ENCODE assay signal across 9 mouse cellular contexts in the genomic region with DNA sequence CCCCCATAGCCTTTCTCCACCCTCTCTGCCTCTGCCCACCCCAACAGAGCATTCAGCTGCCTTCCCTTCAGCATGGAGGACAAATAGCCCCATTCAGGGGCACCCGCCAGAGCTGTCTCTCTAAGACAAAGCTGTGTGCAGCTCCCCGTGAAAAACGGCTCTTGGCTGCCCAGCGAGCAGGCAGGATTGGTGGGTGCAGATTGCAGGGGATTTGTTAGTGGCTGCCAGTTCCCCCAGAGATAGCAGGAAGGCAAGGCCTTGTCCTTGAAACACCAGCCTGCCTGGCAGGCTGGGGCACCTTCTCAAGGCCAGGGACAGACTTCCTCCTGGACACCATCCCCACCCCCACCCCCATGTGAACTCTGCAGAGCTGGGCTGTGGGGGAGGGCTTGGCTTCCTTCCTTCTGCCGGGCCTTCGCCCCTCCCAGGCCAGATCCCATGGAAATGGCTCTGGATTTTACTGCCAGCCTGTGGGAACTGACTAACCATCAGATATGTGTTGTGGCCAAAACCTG.
DNase-seq lines count a peak whose midpoint lies in the region; ATAC-seq and TF ChIP-seq lines count a peak whose summit lies in the region.
"Had no signal": no experiment of that assay in that cellular context is flagged by ENCODE, and none has a peak within 500 bp of the region (broad histone marks: within the 10 kb centered on the region; RNA-seq: fewer than 3 reads in every experiment).

No protein-coding gene starts in this region.

- TF ChIP-seq CTCF in C2C12 (IDR thresholded peaks at IDR 0.05; ENCODE audit: control insufficient read depth, insufficient read depth, insufficient read length), result no peak
- no peak for TF ChIP-seq CTCF in embryonic fibroblast, embryonic 13.5 days (IDR thresholded peaks at IDR 0.05; ENCODE audit: borderline replicate concordance, insufficient read depth, low read length)

- 8% methylated on average over 6 of the region's 6 CpGs for WGBS in hindbrain, embryonic 10.5 days
- WGBS in limb, embryonic 10.5 days, result 11% methylated on average over 6 of the region's 6 CpGs
- 0% methylated on average over 6 of the region's 6 CpGs for WGBS in midbrain, embryonic 11.5 days

- H3K79me2 ChIP-seq in C2C12 (ENCODE audit: control insufficient read depth, insufficient read depth), result peaks cover 13% of the 10 kb centered on the region

- peak overlapping the region; percentile 61 for H3K9ac ChIP-seq in midbrain, embryonic 11.5 days (ENCODE audit: low read length)

- H3K27me3 ChIP-seq in C2C12 (ENCODE audit: control insufficient read depth, insufficient read depth, insufficient read length), result no peaks in the 10 kb centered on the region
- no peaks in the 10 kb centered on the region for H3K27me3 ChIP-seq in hindbrain, embryonic 10.5 days (ENCODE audit: insufficient read depth, poor library complexity, severe bottlenecking)
- no peaks in the 10 kb centered on the region for H3K27me3 ChIP-seq in limb, embryonic 10.5 days (ENCODE audit: low read depth, poor library complexity, severe bottlenecking)
- H3K27me3 ChIP-seq in midbrain, embryonic 11.5 days (ENCODE audit: control insufficient read depth, insufficient read depth, low read length), result no peaks in the 10 kb centered on the region

- ATAC-seq in midbrain, embryonic 11.5 days (ENCODE audit: low FRiP score), result peak; percentile 55

- peak overlapping the region; percentile 10 for H3ac ChIP-seq in C2C12 (ENCODE audit: control insufficient read depth, insufficient read length, low read depth)

- TF ChIP-seq POLR2A in embryonic fibroblast, embryonic 13.5 days (IDR thresholded peaks at IDR 0.05; ENCODE audit: low read depth, low read length), result no peak

- H3K4me2 ChIP-seq in midbrain, embryonic 11.5 days, result peak overlapping the region; percentile 19

- H3K4me3 ChIP-seq in C2C12 (ENCODE audit: insufficient read depth, poor library complexity, severe bottlenecking), result no peak overlapping the region
- H3K4me3 ChIP-seq in embryonic fibroblast, embryonic 13.5 days (ENCODE audit: insufficient read depth, low read length), result no peak overlapping the region
- peak overlapping the region; percentile 31 for H3K4me3 ChIP-seq in hindbrain, embryonic 10.5 days
- peak overlapping the region; percentile 17; the same call in 1 of the 2 replicates for H3K4me3 ChIP-seq in limb, embryonic 10.5 days
- H3K4me3 ChIP-seq in midbrain, embryonic 11.5 days (ENCODE audit: low read depth, low read length), result no peak overlapping the region
- H3K4me3 ChIP-seq: erythroblast, embryonic 14.5 days had no signal

- H3K27ac ChIP-seq in embryonic fibroblast, embryonic 13.5 days (ENCODE audit: insufficient read depth, low read length), result peak overlapping the region; percentile 69
- H3K27ac ChIP-seq in hindbrain, embryonic 10.5 days, result peak overlapping the region; percentile 96
- H3K27ac ChIP-seq in limb, embryonic 10.5 days, result peak overlapping the region; percentile 94
- peak overlapping the region; percentile 93 for H3K27ac ChIP-seq in midbrain, embryonic 11.5 days (ENCODE audit: low read depth, low read length)

- DNase-seq in Muller cell, postnatal 12 days (ENCODE audit: inconsistent ontology term), result peak; percentile 86
- DNase-seq in hindbrain, embryonic 10.5 days (ENCODE audit: low spot score), result peak; percentile 65
- DNase-seq in limb, embryonic 10.5 days (ENCODE audit: low spot score), result no peak
- no peak for DNase-seq in midbrain, embryonic 11.5 days (ENCODE audit: low spot score, missing footprints)
- no peak for DNase-seq in thymus, postnatal 14 days
- no peak for DNase-seq in right cerebral cortex, adult 18-20 months

- H3K36me3 ChIP-seq in C2C12 (ENCODE audit: control insufficient read depth, insufficient read depth), result peaks cover 27% of the 10 kb centered on the region
- peaks cover 61% of the 10 kb centered on the region for H3K36me3 ChIP-seq in hindbrain, embryonic 10.5 days
- H3K36me3 ChIP-seq in limb, embryonic 10.5 days, result peaks cover 66% of the 10 kb centered on the region
- H3K36me3 ChIP-seq in midbrain, embryonic 11.5 days (ENCODE audit: control insufficient read depth, insufficient read depth, low read length), result peaks cover 10% of the 10 kb centered on the region

- no peaks in the 10 kb centered on the region for H3K79me3 ChIP-seq in C2C12 (ENCODE audit: low read depth)

- H3K4me1 ChIP-seq in embryonic fibroblast, embryonic 13.5 days (ENCODE audit: control insufficient read depth, insufficient read depth, low read length), result peaks cover 28% of the 10 kb centered on the region
- H3K4me1 ChIP-seq in hindbrain, embryonic 10.5 days (replicated peaks), result peaks cover 94% of the 10 kb centered on the region
- H3K4me1 ChIP-seq in limb, embryonic 10.5 days, result peaks cover 78% of the 10 kb centered on the region
- H3K4me1 ChIP-seq in midbrain, embryonic 11.5 days (ENCODE audit: control insufficient read depth, insufficient read depth, low read length), result peaks cover 78% of the 10 kb centered on the region

- H3K9me3 ChIP-seq in hindbrain, embryonic 10.5 days, result no peaks in the 10 kb centered on the region
- no peaks in the 10 kb centered on the region for H3K9me3 ChIP-seq in limb, embryonic 10.5 days (replicated peaks)
- H3K9me3 ChIP-seq in midbrain, embryonic 11.5 days (ENCODE audit: control insufficient read depth, low read length), result no peaks in the 10 kb centered on the region

TF ChIP-seq in C2C12, 6 proteins besides CTCF, POLR2A, EP300 and RAD21:
- TF ChIP-seq MYOD1 (IDR thresholded peaks at IDR 0.05; ENCODE audit: control insufficient read depth, insufficient read length, low read depth) (no peak), FOSL1 (IDR thresholded peaks at IDR 0.05; ENCODE audit: insufficient read depth, low read length, poor library complexity, severe bottlenecking) (no peak), MYOG (IDR thresholded peaks at IDR 0.05; ENCODE audit: control insufficient read depth, extremely low read depth, insufficient read length) (no peak), MAX (IDR thresholded peaks at IDR 0.05) (no peak)

Comparison
In these comparisons a context has a peak if more than half of its experiments do, and no peak if none do; other contexts are left out.
1. H3K4me3 ChIP-seq: peak in hindbrain, embryonic 10.5 days (single experiment) and limb, embryonic 10.5 days (single experiment); none in C2C12 (single experiment), embryonic fibroblast, embryonic 13.5 days (single experiment) and midbrain, embryonic 11.5 days (single experiment).
2. DNase-seq: peak in Muller cell, postnatal 12 days (single experiment) and hindbrain, embryonic 10.5 days (single experiment); none in limb, embryonic 10.5 days (single experiment), midbrain, embryonic 11.5 days (single experiment), thymus, postnatal 14 days (single experiment) and right cerebral cortex, adult 18-20 months (single experiment).
3. Peak in every context shown above with its lines, with median percentiles within 50 percentile points of each other: H3K27ac ChIP-seq.